Mouse (Mus musculus) heart, adult 2 months (tissue): ENCODE results near the gene Tm7sf2.

Source experiments
- CTCF ChIP-seq: fragments of 200-600 bp; IDR thresholded peaks from 2 replicates; pipeline ENCODE4 v1.8.1; 2022; ENCODE audit warnings: antibody characterized with exemption, mild to moderate bottlenecking, moderate library complexity
- POLR2A ChIP-seq: fragments of 200-500 bp; IDR thresholded peaks from 2 replicates; pipeline ENCODE4 v1.6.1; 2011; ENCODE audit warnings: mild to moderate bottlenecking, low read depth, low read length, control low read depth; ENCODE audit not compliant: insufficient read depth

GRCm38 (mm10) chr19:6073889-6074288 lies 5.7 kb upstream of the Tm7sf2 start:
- TF ChIP-seq POLR2A (no peak), CTCF (no peak)
